Mouse (Mus musculus) heart, postnatal 25 days (tissue): ENCODE measurements around the gene Ugt1a6a. TPM values are rescaled to one million over a fixed set of nuclear protein-coding genes. Genes with fewer than 3 reads are reported as not detected.
"Not testable (repeated sequence)": the region's sequence is repeated elsewhere in the genome, so short reads cannot be mapped to it uniquely, and the experiment has no call there.

ENCODE experiments used
- DNase-seq: peaks from one replicate; pipeline ENCODE4 v3.0.0; 2022; ENCODE audit warnings: low spot score
- intact Hi-C: fragments of 180-260 bp; cut with DNase I; formaldehyde crosslinking; loops from one replicate; pipeline ENCODE4 v1.15.1; 2025
- total RNA-seq, 2 experiments: library from RNA; stranded (reverse); gene quantifications; 2 replicates each; pipeline ENCODE4 v1.2.3; 2021

Gene Ugt1a6a
- total RNA-seq, 2 experiments from 2014 or later: 2.6 to 3.4 TPM

DNA sequence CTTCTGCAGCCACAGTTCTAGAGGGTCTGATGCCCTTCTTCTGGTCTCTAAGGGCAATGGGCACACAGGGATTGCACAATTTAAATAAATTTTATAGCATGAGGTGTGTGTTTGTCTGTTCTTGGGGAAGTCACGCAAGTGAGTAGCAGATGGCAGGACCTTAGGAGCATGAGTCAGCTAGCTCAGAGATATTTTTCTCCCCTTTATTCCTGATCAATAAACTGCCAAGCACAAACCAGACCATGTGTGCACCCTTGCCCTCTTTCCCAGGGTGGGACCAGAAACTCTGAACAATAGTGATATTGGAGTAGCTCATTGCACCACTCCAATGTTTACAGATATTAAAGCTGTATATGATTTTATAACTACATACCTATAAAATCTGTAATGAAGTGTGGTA lies 4.4 kb upstream of the Ugt1a6a start:
- intact Hi-C loops, DNase-seq: not testable (repeated sequence)

- intact Hi-C loops: no loop called here
- DNase-seq: no peak
These were observed 627 bp upstream of the Ugt1a6a start for GRCm38 (mm10) chr1:88133908-88134456.

- intact Hi-C loops, DNase-seq: not testable (repeated sequence)
These were observed 758 bp downstream of the Ugt1a6a start for GRCm38 (mm10) chr1:88135229-88135904.

DNA sequence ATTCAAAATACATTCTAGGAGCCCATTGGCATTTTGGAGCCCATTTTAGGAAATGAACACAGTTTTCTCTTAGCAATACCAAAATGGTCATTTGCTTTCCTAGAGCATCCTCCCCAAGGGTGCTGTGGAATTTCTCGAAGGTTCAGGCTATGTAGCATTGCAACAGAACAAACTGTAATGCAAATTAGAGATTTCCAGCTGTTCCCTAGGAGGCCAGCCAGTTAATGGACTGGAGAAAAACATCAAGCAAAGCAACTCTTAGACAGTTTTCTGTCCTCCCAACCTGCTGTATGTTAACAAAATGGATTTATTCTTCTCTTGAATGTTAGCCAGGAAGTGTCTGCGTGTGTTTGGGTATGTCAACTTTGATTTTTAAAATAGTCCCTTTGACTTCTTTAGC lies 2.0 kb downstream of the Ugt1a6a start:
- DNase-seq: no peak
- intact Hi-C loops: no loop called here

GRCm38 (mm10) chr1:88137264-88137663 lies 2.7 kb downstream of the Ugt1a6a start:
- no peak for DNase-seq
- intact Hi-C loops: no loop called here

DNA sequence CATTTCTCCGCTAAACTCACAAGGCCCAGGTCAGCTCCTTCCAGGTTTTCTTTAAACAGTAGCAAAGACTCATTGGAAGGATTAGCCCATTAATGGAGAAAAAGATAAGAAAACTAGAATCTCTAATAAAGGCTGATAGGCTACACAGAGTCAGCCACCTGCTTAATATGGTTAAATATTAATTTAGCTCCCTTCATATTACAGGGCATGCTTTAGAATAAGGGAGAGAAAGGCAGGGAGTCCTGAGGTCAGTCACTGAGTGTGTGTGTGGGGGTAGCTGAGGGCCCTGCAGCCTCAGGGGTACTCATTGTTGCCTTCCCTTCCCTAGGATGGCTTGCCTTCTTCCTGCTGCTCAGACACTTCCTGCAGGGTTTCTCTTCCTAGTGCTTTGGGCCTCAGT lies 3.5 kb downstream of the Ugt1a6a start:
- DNase-seq: no peak
- intact Hi-C loops: no loop called here

DNA sequence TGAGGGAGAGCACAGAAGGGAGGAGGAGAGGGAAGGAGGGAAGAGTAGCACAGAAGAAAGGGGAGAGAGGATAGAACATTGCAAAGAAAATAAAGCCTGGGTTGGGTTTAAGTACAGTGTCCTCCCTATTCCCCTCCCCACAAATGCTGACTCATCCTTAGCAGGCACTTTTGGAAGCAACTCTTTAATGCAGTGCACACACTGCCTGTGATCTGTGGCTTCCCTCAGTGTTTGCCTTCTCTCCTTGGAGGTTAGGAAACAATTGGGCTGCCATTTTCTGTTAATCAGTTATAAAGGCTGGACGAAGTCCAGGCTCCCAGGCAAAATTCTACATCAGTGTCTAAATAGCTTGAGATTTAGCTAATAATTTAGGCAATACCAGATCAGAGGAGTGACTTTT lies 5.9 kb downstream of the Ugt1a6a start:
- DNase-seq, intact Hi-C loops: not testable (repeated sequence)

DNA sequence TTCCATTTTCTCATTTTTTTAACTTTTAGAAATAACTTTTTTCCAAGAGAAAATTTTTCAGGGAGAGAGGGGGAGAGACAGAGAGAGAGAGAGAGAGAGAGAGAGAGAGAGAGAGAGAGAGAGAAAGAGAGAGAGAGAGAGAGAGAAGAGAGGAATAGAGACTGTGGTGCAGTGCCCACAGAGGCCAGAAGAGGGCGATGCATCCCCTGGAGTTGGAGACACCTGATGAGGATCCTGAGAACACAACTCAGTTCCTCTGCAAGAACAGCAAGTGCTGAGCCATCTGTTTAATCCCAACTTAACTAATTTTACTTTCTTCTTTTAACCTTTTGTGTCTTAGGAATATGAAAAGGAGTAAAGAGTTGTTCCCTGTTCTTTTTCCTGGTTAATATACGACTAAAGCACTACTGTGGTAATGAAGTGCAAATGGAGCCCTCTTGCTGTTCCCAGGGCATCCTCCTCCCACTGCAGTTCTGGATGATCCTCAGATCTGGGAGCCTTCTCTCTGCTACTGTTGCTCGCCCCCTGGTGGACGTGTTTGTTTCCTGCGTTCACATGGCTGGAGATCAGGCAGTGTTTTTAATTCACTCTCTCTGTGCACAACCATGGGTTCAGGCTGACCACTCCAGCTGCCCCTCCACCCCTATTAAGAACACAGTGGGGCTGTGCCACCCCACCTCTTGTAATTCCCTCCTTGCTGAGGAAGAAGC lies 9.5 kb downstream of the Ugt1a6a start:
- intact Hi-C loops, DNase-seq: not testable (repeated sequence)

DNA sequence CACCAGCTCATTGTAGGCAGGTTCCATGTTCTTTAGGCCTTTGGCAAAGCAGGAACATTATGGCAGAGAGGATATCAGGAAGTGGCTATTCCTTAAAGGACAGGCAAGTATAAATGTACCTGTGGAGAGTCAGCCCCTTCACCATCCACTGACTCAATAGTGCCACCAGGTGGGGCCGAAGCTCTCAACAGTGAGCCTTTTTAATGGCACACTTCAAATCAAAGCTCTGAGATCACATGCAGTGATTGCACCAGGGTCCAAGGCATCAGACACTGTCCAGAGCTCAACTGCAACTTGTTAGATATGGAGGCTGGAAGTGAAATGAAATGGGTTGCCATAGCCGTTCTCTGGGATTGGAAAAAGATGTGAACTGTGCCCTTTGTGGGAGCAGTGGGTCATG lies 10.7 kb downstream of the Ugt1a6a start:
- intact Hi-C loops, DNase-seq: not testable (repeated sequence)

DNA sequence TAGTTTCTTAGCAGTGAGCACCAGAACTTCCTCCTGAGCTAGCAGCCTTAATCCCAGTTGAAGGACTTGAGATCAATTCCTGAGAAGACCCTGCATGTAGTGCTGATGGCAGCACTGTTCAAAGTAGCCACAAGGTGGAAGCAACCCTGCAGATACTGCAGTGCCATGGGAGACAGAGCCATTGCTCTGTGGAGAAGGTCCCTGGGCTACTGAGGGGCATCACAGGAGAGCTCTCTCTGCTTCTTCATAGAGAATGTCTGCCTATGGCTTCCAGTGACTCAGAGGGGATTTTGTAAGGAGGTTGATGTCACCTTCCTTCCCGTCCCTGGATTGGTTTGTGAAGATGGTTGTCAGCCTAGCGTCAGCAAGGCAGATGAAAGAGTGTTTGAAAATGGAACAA lies 15.5 kb downstream of the Ugt1a6a start:
- intact Hi-C loops, DNase-seq: not testable (repeated sequence)

GRCm38 (mm10) chr1:88158430-88158829 lies 23.8 kb downstream of the Ugt1a6a start:
- intact Hi-C loops: no loop called here
- DNase-seq: no peak

GRCm38 (mm10) chr1:88165711-88166110 lies 31.1 kb downstream of the Ugt1a6a start, which contains the start of gene Ugt1a5:
TSS of gene Ugt1a5 (plus strand) at chr1:88166012.
- intact Hi-C loops: no loop called here
- DNase-seq: no peak

DNA sequence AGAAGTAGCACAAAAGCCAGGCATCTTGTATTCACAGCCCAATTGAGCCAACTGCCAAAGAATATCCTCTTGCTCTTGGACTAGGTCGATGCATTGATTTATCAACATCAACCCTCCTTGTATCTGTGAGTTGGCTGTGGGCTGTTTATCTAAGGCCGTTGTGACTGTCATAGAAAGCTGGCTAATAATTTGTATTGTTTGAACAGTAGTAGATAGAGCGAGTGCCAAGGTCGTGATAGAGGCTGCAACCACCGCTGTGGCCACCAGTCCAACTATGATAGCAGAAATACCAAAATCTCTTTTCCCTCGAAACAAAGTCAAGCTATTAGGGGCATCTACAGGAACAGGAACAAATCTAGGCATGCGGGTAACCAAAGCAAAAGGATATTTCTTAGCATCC lies 37.6 kb downstream of the Ugt1a6a start:
- DNase-seq, intact Hi-C loops: not testable (repeated sequence)

GRCm38 (mm10) chr1:88179657-88180056 lies 45.0 kb downstream of the Ugt1a6a start:
- no peak for DNase-seq
- intact Hi-C loops: no loop called here

DNA sequence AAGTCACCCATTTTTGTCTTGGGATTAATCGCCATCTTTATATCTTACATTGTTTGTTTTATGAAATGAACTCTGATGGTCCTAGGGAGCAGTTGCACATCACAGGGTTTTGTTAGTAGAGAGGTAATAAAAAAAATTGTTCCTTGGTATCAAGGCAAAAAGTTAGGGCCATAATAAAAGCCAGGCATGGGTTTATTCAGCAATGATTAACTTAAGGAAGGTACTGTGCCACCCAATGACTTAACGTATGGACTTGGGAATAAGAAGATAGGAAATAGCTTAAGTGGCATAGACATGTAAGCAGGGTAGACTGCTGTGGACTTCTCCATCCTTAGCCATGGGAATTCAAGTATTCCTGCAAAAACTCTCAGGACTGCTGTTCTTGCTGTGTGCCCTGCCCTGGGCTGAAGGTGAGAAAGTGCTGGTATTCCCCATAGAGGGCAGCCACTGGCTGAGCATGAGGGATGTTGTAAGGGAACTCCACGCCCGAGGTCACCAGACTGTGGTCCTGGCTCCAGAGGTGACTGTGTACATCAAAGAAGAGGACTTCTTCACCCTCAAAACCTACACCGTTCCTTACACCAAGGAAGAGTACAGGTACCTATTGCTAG lies 51.8 kb downstream of the Ugt1a6a start:
- DNase-seq: no peak
- intact Hi-C loops: no loop called here

DNA sequence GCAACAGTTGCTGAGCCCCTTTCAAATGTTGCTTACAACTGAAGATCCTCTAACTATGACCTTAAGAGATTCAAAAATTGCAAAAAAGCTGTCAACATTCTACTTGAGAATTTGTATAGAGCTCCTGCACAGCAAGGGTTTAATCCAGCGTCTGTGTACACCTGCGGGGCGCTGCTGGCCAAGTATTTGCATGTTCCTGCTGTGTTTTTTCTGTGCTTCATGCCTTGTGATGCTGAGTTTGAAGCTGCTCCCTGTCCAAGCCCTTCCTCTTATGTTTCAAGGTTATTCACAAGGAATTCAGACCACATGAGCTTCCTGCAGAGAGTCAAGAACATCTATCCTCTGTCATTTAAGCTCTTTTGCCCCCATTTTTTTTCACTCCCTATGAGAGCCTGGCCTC lies 57.5 kb downstream of the Ugt1a6a start:
- intact Hi-C loops: no loop called here
- no peak for DNase-seq

DNA sequence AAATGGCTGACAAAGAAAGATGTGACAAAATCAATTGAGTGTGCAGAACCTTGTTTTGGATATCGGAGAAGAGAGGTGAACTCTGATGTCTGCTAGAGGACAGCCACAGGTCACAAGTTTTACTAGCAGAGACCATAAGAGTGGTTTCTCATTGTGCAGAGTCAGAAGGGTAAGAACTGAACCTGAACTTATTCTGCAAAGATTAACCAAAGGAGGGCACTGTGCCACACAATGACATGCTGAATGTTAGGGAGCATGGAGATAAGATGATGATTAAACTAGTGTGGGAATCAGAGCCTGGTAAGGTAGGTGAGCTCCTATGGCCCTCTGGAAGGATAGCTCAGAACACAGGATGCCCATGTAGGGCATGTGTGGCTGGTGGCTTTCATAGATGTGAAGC lies 61.1 kb downstream of the Ugt1a6a start:
- intact Hi-C loops: no loop called here
- DNase-seq: no peak

DNA sequence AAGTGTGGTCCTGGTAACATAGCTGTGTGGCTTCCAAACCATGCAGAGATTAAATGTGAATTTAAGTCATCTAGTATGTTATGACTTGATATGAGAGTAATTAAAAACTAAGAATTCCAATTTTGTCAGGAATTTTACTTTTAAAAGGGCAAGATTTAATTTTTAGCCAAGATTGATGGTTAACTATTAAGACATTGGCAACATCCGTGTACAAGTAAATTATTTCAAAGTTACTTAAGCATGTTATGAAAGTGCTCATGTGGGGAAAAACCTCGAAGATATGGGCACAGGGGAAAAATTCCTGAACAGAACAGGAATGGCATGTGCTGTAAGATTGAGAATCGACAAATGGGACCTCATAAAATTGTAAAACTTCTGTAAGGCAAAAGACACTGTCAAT lies 62.8 kb downstream of the Ugt1a6a start:
- DNase-seq: no peak
- intact Hi-C loops: no loop called here

- intact Hi-C loops: no loop called here
- DNase-seq: no peak
These were observed 65.4 kb downstream of the Ugt1a6a start for GRCm38 (mm10) chr1:88199996-88200395.

DNA sequence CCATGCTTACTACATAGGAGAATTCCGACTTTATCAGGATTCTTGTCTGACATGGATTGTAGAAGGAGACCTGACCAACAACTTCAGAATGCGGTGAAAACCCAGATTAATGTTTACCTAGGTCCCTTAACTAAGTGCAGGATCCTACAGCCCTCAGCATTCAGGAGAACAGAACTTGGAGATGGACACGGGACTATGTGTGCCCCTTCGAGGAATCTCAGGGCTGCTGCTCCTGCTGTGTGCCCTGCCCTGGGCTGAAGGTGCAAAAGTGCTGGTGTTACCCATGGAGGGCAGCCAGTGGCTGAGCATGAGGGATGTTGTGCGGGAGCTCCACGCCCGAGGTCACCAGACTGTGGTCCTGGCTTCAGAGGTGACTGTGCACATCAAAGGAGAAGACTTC lies 65.8 kb downstream of the Ugt1a6a start, which contains the start of gene Ugt1a2:
Gene Ugt1a2, plus strand, starts transcription at position 146 of the 400 bp plus-strand sequence.
- DNase-seq: no peak
- intact Hi-C loops: no loop called here
